Mouse (Mus musculus): ENCODE measurements around the gene Manba.

DNA sequence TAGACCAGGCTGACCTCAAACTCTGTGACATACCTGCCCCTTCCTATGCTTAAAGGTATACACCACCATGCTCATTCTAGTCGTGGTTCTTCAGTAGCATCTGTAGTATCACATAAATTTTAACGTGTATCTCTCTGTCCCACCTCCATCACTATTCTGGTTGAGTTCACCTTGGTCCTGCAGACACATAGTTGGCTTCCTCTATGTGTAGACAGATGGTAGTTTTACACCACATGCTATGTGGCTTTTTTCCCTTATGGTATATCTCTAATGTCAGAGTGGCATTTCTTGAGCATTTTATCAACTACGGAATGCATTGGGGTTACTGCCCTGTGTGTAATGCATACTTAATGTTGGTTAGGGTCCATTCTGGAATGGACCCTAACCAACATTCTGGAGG, 16.3 kb upstream of the Manba start:
- TF ChIP-seq MYOD1 (IDR thresholded peaks at IDR 0.05; ENCODE audit: control insufficient read depth in 1 of 3, insufficient read length in 2 of 3, low read depth in 2 of 3): no peak
- no peak for TF ChIP-seq POLR2A (IDR thresholded peaks at IDR 0.05; ENCODE audit: insufficient read length, low read depth)
